Mouse (Mus musculus) heart, postnatal 0 days (tissue): ENCODE data around the gene Slc39a13.

Source experiments
- CTCF ChIP-seq: IDR thresholded peaks from 2 replicates; pipeline ENCODE4 v1.5.1; 2016; ENCODE audit warnings: antibody characterized with exemption, control low read depth, low read depth
- EP300 ChIP-seq: IDR thresholded peaks from 2 replicates; pipeline ENCODE4 v1.6.1; 2016; ENCODE audit warnings: antibody characterized with exemption, low read depth

GRCm38 (mm10) chr2:91059376-91059775 lies 10.8 kb downstream of the Slc39a13 start:
- no peak for TF ChIP-seq CTCF
- no peak for TF ChIP-seq EP300
